8 mouse cellular contexts compared by ENCODE assay signal in the genomic region with DNA sequence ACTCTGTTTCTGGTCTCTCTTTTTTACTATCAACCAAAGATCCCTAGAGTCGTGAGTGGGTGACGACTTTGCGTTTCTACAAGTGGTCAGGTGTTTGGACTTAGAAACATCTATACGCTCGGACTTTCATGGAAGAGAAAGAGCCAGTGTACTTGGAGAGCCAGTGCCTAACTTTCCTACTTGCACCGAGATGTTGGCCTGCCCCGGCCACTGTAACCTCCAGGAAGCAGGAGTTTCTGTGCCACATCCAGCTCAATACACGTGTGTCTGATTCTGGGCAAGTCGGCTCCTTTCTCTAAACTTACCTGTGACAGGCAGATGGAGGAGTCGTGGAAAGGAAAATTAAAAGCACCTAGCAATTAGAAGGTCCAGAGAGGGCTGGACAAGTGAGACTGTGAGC. TPM values are rescaled to one million over a fixed set of nuclear protein-coding genes. Genes with fewer than 3 reads are reported as not detected.
DNase-seq lines count a peak whose midpoint lies in the region; ATAC-seq and TF ChIP-seq lines count a peak whose summit lies in the region.

A gene (plus strand): TSS at position 301 of the 400 bp plus-strand sequence.

- TF ChIP-seq CTCF in bone marrow macrophage, adult 2 months (IDR thresholded peaks at IDR 0.05; ENCODE audit: low read depth, low read length): no peak

- H3K4me1 ChIP-seq in bone marrow macrophage, adult 2 months (ENCODE audit: control insufficient read depth, insufficient read depth, low read length): peaks cover 3% of the 10 kb centered on the region; the same call in 1 of the 2 replicates
- peaks cover 32% of the 10 kb centered on the region for H3K4me1 ChIP-seq in heart, embryonic 13.5 days
- H3K4me1 ChIP-seq in liver, embryonic 13.5 days (replicated peaks): peaks cover 28% of the 10 kb centered on the region

- TF ChIP-seq POLR2A in bone marrow macrophage, adult 2 months (IDR thresholded peaks at IDR 0.05; ENCODE audit: borderline replicate concordance, low read depth, low read length): no peak

- no peak for DNase-seq in frontal cortex, adult 2 months (ENCODE audit: extremely low spot score in 1 of 2, low spot score in 1 of 2)
- DNase-seq in frontal cortex, postnatal 36 days (ENCODE audit: low spot score in 2 of 2): no peak
- no peak for DNase-seq in liver, embryonic 13.5 days
- no peak for DNase-seq in c-Kit-positive CD71-positive TER-119-positive erythroid progenitor cells, embryonic 14.5 days (ENCODE audit: low spot score)
- DNase-seq in ovary, adult 18-20 months (ENCODE audit: low spot score): no peak
- DNase-seq in kidney, adult 18-20 months: no peak

- H3K36me3 ChIP-seq in heart, embryonic 13.5 days: no peaks in the 10 kb centered on the region; the same call in 1 of the 2 replicates
- no peaks in the 10 kb centered on the region for H3K36me3 ChIP-seq in liver, embryonic 13.5 days

- H3K9ac ChIP-seq in heart, embryonic 13.5 days: peak within 1 kb of the TSS; percentile 77
- H3K9ac ChIP-seq in liver, embryonic 13.5 days: peak within 1 kb of the TSS; percentile 47; the same call in 1 of the 2 replicates

- no peaks in the 10 kb centered on the region for H3K9me3 ChIP-seq in heart, embryonic 13.5 days
- no peaks in the 10 kb centered on the region for H3K9me3 ChIP-seq in liver, embryonic 13.5 days (replicated peaks)

- no peak within 1 kb of the TSS for H3K27ac ChIP-seq in bone marrow macrophage, adult 2 months (ENCODE audit: insufficient read depth, low read depth, low read length)
- H3K27ac ChIP-seq in heart, embryonic 13.5 days (replicated peaks): no peak within 1 kb of the TSS
- H3K27ac ChIP-seq in liver, embryonic 13.5 days: no peak within 1 kb of the TSS

- H3K4me3 ChIP-seq in bone marrow macrophage, adult 2 months (ENCODE audit: insufficient read depth, low read length): peak within 1 kb of the TSS; percentile 50
- H3K4me3 ChIP-seq in heart, embryonic 13.5 days: peak within 1 kb of the TSS; percentile 54
- peak within 1 kb of the TSS; percentile 35 for H3K4me3 ChIP-seq in liver, embryonic 13.5 days (replicated peaks)

- no peak for ATAC-seq in heart, embryonic 13.5 days (ENCODE audit: extremely low read depth, insufficient number of reproducible peaks, low FRiP score, low TSS enrichment)
- ATAC-seq in liver, embryonic 13.5 days (ENCODE audit: low read depth): no peak

- H3K27me3 ChIP-seq in heart, embryonic 13.5 days (replicated peaks): peaks cover 100% of the 10 kb centered on the region
- peaks cover 99% of the 10 kb centered on the region for H3K27me3 ChIP-seq in liver, embryonic 13.5 days

- whole genome bisulfite sequencing in heart, embryonic 13.5 days: 12% methylated on average over 10 of the region's 10 CpGs
- 11% methylated on average over 10 of the region's 10 CpGs for WGBS in liver, embryonic 13.5 days (ENCODE audit: insufficient replicate concordance)

- peak within 1 kb of the TSS; percentile 81 for H3K4me2 ChIP-seq in heart, embryonic 13.5 days
- peak within 1 kb of the TSS; percentile 59 for H3K4me2 ChIP-seq in liver, embryonic 13.5 days

RNA-seq across cellular contexts. Expression of the gene that starts here (rescaled TPM):
- 13.4 and 14.2 TPM in 2 replicates for polyA plus RNA-seq in frontal cortex, adult 2 months (2012; rRNA removed)
- 0.23 TPM in 1 of 2 replicates, not detected in the other for polyA plus RNA-seq in bone marrow macrophage, adult 2 months (2012; ENCODE audit: insufficient read depth, insufficient read length, missing spikeins)
- polyA plus RNA-seq in heart, embryonic 13.5 days (2015; fragmentation: Nextera tagmentation; extraction: Ambion mirVana): 2.5 and 2.7 TPM in 2 replicates
- polyA plus RNA-seq in liver, embryonic 13.5 days (2015; fragmentation: Nextera tagmentation; extraction: Ambion mirVana): 0.10 and 0.14 TPM in 2 replicates
